Mouse (Mus musculus): Measurements from ENCODE around the gene Gm10392.
A peak's percentile ranks its signal among the peaks of the same experiment; 100 is the strongest.

The Gm10392 gene

GRCm38 (mm10) chr11:77492311-77492871 lies 26.6 kb downstream of the Gm10392 start:
- no peak for DNase-seq (ENCODE audit: low spot score in 2 of 2)

DNA sequence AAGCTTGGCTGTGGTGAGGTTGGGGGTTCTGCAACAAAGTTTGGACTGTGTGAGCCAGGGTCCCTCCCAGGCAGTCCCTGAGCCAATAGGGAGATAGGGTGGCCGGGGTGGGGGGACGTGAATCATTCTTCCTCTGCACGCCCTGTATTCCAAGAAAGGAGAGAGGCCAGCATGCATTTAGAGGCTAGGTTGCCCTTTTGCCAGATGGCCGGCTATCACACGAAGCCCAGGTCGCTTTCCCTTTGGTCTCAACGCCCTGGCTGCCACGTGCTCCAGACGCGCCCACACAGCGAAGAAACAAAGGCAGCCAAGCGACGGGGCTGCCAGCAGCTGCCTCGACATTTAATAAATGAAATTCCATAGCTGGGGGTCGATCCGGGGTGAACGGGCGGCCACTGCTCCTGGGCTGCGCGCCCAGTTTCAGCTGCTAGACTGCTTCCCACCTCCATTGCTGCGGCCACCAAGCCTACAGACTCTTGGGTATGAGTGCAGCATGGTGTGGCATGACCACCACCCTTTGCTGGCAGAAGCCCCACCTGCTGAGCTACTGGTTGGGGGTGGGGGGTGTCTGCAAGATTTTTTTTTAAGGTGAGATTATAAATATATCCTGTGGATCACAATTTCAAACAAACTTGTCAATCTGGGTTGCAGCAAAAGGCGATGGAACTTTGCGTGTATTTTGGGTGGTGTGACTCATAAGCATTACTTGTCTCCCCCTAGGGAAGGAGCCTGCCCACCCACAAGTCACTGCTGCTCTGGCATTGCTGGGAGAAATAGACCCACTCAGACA lies 27.3 kb downstream of the Gm10392 start:
- DNase-seq (ENCODE audit: low spot score in 2 of 2) = peak; percentile 73 to 80

GRCm38 (mm10) chr11:77491123-77491501 lies 27.9 kb downstream of the Gm10392 start:
- DNase-seq (ENCODE audit: low spot score in 2 of 2) = peak; percentile 91 to 92

DNA sequence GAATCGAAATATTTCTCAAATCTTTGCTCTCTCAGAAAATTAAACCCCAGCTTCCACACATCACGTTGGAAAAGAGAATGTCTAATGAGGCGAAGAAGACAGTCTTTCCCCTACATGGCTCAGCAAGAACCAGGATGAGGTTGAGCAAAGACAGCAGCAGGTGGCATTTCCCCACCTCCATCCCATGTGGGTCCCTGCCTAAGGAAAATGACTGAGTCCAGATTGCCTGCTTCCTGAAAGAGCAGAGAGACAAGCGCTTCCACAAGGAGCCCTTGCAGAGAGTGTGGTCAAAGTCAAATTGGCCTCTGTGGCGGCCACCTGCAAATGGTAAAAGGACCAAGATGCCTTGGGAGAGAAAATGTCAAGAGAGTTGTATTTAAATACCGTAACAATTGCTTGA lies 28.5 kb downstream of the Gm10392 start:
- no peak for DNase-seq (ENCODE audit: low spot score in 2 of 2)

DNA sequence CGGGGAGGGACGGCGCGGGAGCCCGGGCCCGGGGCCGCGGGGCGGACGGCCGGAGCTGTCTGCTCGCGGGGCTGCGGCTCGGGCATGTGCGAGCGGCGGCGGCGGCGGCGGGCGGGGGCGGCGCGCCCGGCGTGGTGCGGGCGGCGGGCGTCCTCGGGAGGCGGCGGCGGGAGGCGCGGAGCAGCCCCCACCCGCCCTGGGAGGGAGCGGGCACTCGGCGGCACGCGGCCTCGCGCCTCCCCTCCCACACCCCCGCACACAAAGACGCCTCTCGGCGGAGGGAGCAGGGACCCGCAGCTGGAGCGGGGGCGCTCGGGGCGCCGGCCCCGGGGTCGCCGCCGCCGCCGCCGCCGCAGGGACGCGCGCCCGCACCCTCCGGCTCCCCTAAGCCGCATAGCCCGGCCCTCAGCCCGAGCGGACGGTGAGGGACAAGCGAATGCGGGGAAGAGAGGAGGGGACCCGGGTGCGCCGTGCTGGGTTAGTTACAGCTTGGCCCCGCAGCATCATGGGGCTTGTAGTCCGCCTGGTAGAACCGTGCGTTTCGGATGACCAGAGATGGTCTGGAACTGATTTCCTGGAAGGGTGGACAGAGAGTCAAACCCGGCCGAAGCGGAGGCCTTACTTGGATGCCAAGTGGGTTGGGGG lies 29.3 kb downstream of the Gm10392 start, which contains the start of gene Ankrd13b:
Ankrd13b (minus strand) TSS at position 88 of the 645 bp plus-strand sequence.
- peak; percentile 82 to 85 for DNase-seq (ENCODE audit: low spot score in 2 of 2)

DNA sequence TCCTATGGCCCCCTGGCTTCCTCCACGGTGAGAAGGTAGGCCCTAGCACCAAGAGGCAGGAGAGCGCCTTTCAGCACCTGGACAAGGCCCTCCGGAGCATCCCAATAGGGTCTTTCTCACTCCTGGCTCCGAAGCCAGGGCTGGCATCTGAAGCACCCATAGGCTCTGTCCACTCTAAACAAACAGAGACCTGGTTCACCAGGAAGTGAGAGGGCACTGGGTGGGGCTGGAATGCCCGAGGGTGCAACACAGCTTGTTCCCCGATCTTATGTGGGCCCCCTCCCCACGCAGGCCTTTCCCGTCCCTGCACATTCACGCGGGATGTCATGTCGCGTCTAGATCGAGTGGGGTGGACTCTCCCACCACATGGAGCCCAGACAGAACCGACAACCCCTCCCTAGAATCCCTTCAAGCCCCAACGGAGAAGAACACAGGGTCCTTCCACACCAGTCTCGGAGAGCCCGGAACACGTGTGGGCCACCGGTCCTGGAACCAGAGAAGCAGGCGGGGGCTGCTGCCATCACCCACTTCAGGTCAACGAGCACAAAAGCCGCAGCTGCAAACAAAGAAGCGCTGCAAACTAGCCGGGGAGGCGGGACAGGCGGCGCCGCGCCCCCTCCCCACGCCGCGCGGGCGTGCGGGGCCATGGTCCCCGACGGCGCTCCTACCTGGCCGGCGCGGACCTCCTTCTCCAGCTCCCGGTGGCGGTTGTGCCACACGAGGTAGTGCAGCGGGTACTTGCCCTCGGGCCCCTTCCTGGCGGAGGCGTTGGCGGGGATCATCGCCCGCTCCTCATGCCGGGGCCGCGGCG lies 30.0 kb downstream of the Gm10392 start:
- no peak for DNase-seq (ENCODE audit: low spot score in 2 of 2)

- DNase-seq (ENCODE audit: low spot score in 2 of 2) = no peak
These were observed 32.2 kb downstream of the Gm10392 start for GRCm38 (mm10) chr11:77486798-77487197.

DNA sequence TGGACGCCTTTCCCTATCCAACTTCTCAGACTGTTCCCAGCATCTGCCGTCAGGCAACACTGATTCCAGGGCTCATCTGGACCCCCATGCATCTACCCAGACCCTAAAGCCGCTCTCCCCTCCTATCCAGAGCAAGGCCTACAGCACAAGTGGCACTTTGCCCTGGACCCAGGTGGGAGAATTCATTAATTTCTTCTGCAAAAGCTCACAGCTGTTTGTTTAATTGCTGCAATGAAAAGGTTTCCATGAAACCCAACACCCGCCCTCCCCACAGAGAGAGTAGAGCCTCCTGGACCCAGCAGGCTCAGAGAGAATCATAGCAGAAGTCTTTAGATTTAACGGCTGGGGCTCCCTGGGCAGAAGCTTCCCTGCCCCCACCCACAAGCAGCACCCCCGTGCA lies 33.8 kb downstream of the Gm10392 start:
- DNase-seq (ENCODE audit: low spot score in 2 of 2) = no peak

- DNase-seq (ENCODE audit: low spot score in 2 of 2) = no peak
These were observed 35.3 kb downstream of the Gm10392 start for GRCm38 (mm10) chr11:77483510-77484255.

- DNase-seq (ENCODE audit: low spot score in 2 of 2) = no peak
These were observed 36.0 kb downstream of the Gm10392 start for GRCm38 (mm10) chr11:77483043-77483442.

- no peak for DNase-seq (ENCODE audit: low spot score in 2 of 2)
These were observed 42.1 kb downstream of the Gm10392 start for GRCm38 (mm10) chr11:77476895-77477294.

DNA sequence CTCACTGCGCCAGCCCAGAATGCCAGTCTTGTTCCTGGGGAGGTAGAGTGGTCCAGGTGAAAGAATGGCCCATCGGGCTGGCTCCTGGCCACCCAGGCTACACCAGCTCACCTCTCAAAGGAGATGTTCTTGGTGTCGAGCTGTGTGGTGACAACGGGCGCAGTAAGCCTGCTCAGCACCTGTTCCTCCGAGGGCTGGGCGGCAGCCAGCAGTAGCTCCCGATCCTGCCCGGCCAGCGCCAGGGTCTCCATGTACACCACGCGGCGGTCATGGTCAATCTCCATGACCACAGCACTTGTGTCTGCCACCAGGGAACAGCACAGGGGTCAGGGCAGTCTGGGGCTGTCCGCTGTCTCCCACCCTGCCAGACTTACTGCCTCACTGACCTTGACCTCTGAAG lies 42.8 kb downstream of the Gm10392 start:
- DNase-seq (ENCODE audit: low spot score in 2 of 2) = no peak

DNA sequence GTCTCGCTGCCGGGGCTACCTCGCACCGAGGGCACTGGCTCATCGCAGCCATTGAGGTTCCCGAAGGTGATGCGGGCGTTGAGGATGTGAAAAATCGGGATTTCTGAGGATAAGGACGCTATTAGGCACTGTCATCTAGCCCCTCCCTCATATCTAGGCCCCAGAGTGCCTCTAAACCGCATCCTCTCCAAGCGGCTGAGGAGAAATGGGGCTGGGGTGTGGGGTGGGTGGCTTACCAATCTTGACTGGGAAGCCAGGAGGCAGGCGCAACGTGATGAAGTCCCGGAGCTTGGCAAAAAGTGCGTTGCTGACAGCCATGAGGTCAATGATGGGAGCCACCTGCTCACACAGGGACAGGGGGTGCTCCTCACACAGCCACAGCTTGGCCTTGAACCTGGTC lies 46.2 kb downstream of the Gm10392 start:
- no peak for DNase-seq (ENCODE audit: low spot score in 2 of 2)

DNA sequence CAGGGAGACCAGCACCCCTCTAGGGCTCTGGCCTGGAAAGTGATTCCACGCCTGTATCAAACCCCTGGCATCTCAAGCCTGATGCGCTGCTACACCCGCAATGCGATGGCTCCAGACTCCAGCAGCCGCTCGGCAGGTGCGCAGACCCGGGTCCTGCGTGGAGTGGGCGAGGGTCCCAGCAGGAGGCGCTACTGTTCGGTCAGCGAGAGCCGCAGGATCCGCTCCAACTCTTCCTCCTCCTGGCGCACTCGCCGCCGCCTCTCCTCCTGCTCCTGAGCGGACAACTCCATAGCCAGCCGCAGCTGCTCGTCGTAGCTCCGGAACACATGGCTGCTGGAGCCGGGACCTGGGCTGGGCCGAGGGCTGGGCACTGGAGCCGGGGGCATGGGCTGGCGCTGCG lies 47.6 kb downstream of the Gm10392 start:
- no peak for DNase-seq (ENCODE audit: low spot score in 2 of 2)

DNA sequence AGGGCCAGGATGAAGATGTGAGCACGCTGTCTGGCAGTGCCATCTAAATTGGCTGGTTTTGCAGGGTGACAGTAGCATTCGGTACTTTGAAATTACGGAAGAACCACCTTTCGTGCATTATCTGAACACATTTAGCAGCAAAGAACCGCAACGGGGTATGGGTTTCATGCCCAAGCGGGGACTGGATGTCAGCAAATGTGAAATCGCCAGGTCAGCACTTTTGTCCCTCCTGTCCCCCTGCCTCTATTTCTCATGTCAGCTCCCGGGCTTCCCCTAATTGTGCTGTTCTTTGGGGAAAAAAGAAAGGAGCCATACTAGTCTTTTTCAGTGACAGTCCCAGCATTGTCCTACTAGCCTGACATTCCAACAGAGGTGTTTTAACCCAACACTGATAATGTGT lies 50.6 kb downstream of the Gm10392 start:
- no peak for DNase-seq (ENCODE audit: low spot score in 2 of 2)

DNA sequence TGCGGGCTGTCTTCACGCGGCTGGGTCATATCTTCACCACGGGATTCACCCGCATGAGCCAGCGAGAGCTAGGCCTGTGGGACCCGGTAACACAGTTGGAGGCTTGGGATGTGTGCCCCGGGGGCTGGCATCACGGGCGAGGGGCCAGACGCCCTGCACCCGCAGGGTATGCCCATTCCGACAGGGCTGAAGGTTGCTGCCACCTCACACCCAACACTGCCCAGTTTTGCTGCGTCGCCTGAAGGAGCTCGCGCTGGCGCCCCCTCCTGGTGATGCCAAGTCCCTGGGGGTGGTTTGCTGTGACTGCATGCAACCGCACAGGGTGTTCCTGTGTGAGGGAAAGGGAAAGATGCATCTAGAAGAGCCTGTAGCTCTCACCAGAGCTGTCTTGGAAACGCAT lies 51.2 kb downstream of the Gm10392 start:
- peak in 1 of 2 experiments; percentile 80 for DNase-seq (ENCODE audit: low spot score in 2 of 2)

DNA sequence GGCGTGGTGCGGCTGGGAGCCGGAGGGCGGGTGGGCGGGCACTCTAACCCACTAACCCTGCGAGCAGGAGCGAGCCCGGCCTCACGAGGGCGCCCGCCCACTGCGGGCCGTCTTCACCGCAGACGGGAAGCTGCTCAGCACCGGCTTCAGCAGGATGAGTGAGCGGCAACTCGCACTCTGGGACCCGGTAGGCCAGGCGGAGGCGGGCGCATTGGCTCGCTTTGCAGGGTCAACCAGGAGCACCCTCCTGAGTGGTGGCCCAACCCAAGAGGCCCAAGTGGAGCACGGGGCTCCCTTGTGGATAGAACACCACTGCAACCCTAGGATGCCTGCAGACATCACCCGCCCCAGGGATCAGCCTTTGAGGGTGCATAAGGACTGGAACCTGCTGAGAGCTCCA lies 51.8 kb downstream of the Gm10392 start:
- DNase-seq (ENCODE audit: low spot score in 2 of 2) = peak in 1 of 2 experiments; percentile 68

All from frontal cortex, postnatal 36 days (tissue).